Mouse (Mus musculus): ENCODE data around the gene Trank1.

DNA sequence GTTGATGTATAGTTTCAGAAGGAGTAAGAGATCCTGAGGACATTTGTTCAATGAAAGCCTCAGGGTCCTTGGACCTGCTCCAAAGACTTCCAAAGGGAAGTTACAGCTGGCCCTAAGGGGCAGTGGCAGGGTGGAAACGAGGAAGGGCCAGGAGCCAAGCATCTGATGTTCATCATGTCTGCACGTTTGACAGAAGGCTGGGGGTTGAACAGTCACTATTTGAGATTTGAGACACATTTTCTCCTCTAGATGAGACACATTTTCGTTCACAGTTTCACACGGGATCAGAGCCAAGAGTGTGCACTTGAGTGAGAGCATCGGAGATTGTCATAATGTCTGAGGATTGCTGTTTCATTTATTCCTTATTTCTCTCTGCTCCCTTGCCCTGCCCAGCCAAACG, 96.5 kb downstream of the Trank1 start:
- no peak for TF ChIP-seq CTCF (IDR thresholded peaks at IDR 0.05; ENCODE audit: insufficient read depth, low read length)
- no peak for TF ChIP-seq POLR2A (IDR thresholded peaks at IDR 0.05; ENCODE audit: borderline replicate concordance, extremely low read depth, low read depth, low read length)

Measured in lung, adult 2 months (tissue).